14 mouse cellular contexts compared by ENCODE assay signal in genomic region chr6:93433446-93433845, GRCm38 (mm10).
"Had no signal": no experiment of that assay in that cellular context is flagged by ENCODE, and none has a peak within 500 bp of the region (broad histone marks: within the 10 kb centered on the region; RNA-seq: fewer than 3 reads in every experiment).

No protein-coding gene starts in this region.

- H3K9ac ChIP-seq: neural tube, embryonic 15.5 days; stomach, embryonic 15.5 days had no signal

- H3K4me3 ChIP-seq: neural tube, embryonic 15.5 days; stomach, embryonic 15.5 days had no signal

- H3K27me3 ChIP-seq: neural tube, embryonic 15.5 days; stomach, embryonic 15.5 days had no signal

- H3K9me3 ChIP-seq: neural tube, embryonic 15.5 days; stomach, embryonic 15.5 days had no signal

- H3K4me2 ChIP-seq: neural tube, embryonic 15.5 days; stomach, embryonic 15.5 days had no signal

- H3K36me3 ChIP-seq: neural tube, embryonic 15.5 days; stomach, embryonic 15.5 days had no signal

- DNase-seq: right cerebral cortex, adult 18-20 months; right cerebral cortex, postnatal 14 days; right cerebral cortex, postnatal 25 days; right cerebral cortex, postnatal 4 days; spleen, adult 18-20 months; thymus, adult 18-20 months; thymus, adult 2 months; thymus, postnatal 14 days; thymus, postnatal 25 days; thymus, postnatal 36 days; thymus, postnatal 4 days had no signal

- H3K4me1 ChIP-seq: neural tube, embryonic 15.5 days; stomach, embryonic 15.5 days had no signal

- H3K27ac ChIP-seq: neural tube, embryonic 15.5 days; stomach, embryonic 15.5 days; stomach, postnatal 0 days had no signal
